Mouse (Mus musculus) MEL (cell line): ENCODE results near the gene Tmub2. TPM values are rescaled to one million over a fixed set of nuclear protein-coding genes. Genes with fewer than 3 reads are reported as not detected.

Experiments used
- DNase-seq: peaks from one replicate; pipeline ENCODE4 v3.0.0; 2011; ENCODE audit warnings: low read depth, low spot score
- H3K27ac ChIP-seq: 2 replicates; pipeline ENCODE4 v1.5.1; 2012; ENCODE audit warnings: low read depth, mild to moderate bottlenecking, control low read depth, low read length, moderate library complexity; ENCODE audit not compliant: control insufficient read depth
- H3K27me3 ChIP-seq, 2 experiments: fragments of 150-350 bp in 1 of 2; sonication (generic) in 1 of 2; 2 replicates each; pipeline ENCODE4 v1.6.1; 2012; ENCODE audit warnings: low read length in 2 of 2, mild to moderate bottlenecking in 2 of 2, improper control_type of control experiment in 1 of 2, moderate library complexity in 1 of 2; ENCODE audit not compliant: insufficient read depth in 2 of 2, control insufficient read depth in 1 of 2
- H3K36me3 ChIP-seq, 2 experiments: 2 replicates each; pipeline ENCODE4 v1.6.1; 2012 to 2014; ENCODE audit warnings: low read length in 2 of 2, improper control_type of control experiment in 1 of 2, inconsistent platforms in 1 of 2, mild to moderate bottlenecking in 1 of 2; ENCODE audit not compliant: insufficient read depth in 2 of 2, control insufficient read depth in 1 of 2
- H3K4me1 ChIP-seq, 2 experiments: fragments of 150-350 bp in 1 of 2; sonication (generic) in 1 of 2; 2 replicates each; pipeline ENCODE4 v1.6.1; 2012; ENCODE audit warnings: low read length in 2 of 2, improper control_type of control experiment in 1 of 2, mild to moderate bottlenecking in 1 of 2; ENCODE audit not compliant: insufficient read depth in 2 of 2, control insufficient read depth in 1 of 2
- H3K4me3 ChIP-seq, 2 experiments: fragments of 150-350 bp in 1 of 2; sonication (generic) in 1 of 2; 2 replicates each; pipeline ENCODE4 v1.5.1; 2012; ENCODE audit warnings: low read depth in 2 of 2, low read length in 2 of 2, mild to moderate bottlenecking in 2 of 2, moderate library complexity in 2 of 2, control low read depth in 1 of 2, improper control_type of control experiment in 1 of 2; ENCODE audit not compliant: control insufficient read depth in 1 of 2, insufficient read depth in 1 of 2
- H3K79me2 ChIP-seq: 2 replicates; pipeline ENCODE4 v1.6.1; 2012; ENCODE audit warnings: mild to moderate bottlenecking, low read length, moderate library complexity; ENCODE audit not compliant: control insufficient read depth, poor library complexity, insufficient read depth
- H3K9ac ChIP-seq: 2 replicates; pipeline ENCODE4 v1.6.1; 2012; ENCODE audit warnings: low read depth, mild to moderate bottlenecking, control low read depth, low read length, moderate library complexity; ENCODE audit not compliant: control insufficient read depth, poor library complexity, severe bottlenecking
- H3K9me3 ChIP-seq: fragments of 150-350 bp; sonication (generic); replicated peaks from 2 replicates; pipeline ENCODE4 v1.6.1; 2012; ENCODE audit warnings: mild to moderate bottlenecking, low read length, improper control_type of control experiment, moderate library complexity; ENCODE audit not compliant: insufficient read depth
- CHD1 ChIP-seq: IDR thresholded peaks from 2 replicates; pipeline ENCODE4 v1.6.1; 2012; ENCODE audit warnings: low read depth, mild to moderate bottlenecking, inconsistent platforms, low read length, improper control_type of control experiment
- CTCF ChIP-seq, 3 experiments: IDR thresholded peaks in 2 of 3; conservative IDR thresholded peaks in 1 of 3; 2 replicates each; pipeline ENCODE4 v1.5.1; 2011 to 2012; ENCODE audit warnings: low read length in 3 of 3, low read depth in 2 of 3, mild to moderate bottlenecking in 2 of 3, improper control_type of control experiment in 1 of 3, inconsistent platforms in 1 of 3, mixed read lengths in 1 of 3, moderate library complexity in 1 of 3; ENCODE audit not compliant: control insufficient read depth in 1 of 3, insufficient read depth in 1 of 3, poor library complexity in 1 of 3, severe bottlenecking in 1 of 3
- ELF1 ChIP-seq: IDR thresholded peaks from 2 replicates; pipeline ENCODE4 v1.6.1; 2014; ENCODE audit warnings: low read depth, mild to moderate bottlenecking, inconsistent platforms, low read length, improper control_type of control experiment, moderate library complexity
- EP300 ChIP-seq, 2 experiments: IDR thresholded peaks; 2 replicates each; pipeline ENCODE4 v1.6.1; 2011; ENCODE audit warnings: improper control_type of control experiment in 2 of 2, low read length in 2 of 2, low read depth in 1 of 2, mild to moderate bottlenecking in 1 of 2
- GABPA ChIP-seq: IDR thresholded peaks from 2 replicates; pipeline ENCODE4 v1.6.1; 2012; ENCODE audit warnings: low read depth, mild to moderate bottlenecking, inconsistent platforms, low read length, improper control_type of control experiment, moderate library complexity
- JUND ChIP-seq: IDR thresholded peaks from 2 replicates; pipeline ENCODE4 v1.6.1; 2011; ENCODE audit warnings: low read depth, mild to moderate bottlenecking, improper control_type of control experiment, low read length
- MAX ChIP-seq: IDR thresholded peaks from 2 replicates; pipeline ENCODE4 v1.6.1; 2011; ENCODE audit warnings: low read length, improper control_type of control experiment
- MAZ ChIP-seq: IDR thresholded peaks from 2 replicates; pipeline ENCODE4 v1.6.1; 2012; ENCODE audit warnings: low read depth, mild to moderate bottlenecking, inconsistent platforms, low read length, improper control_type of control experiment
- MXI1 ChIP-seq: IDR thresholded peaks from 2 replicates; pipeline ENCODE4 v1.6.1; 2011; ENCODE audit warnings: mild to moderate bottlenecking, low read depth, low read length, improper control_type of control experiment
- MYB ChIP-seq: IDR thresholded peaks from 2 replicates; pipeline ENCODE4 v1.6.1; 2011; ENCODE audit warnings: mild to moderate bottlenecking, low read depth, low read length, improper control_type of control experiment
- MYC ChIP-seq: IDR thresholded peaks from 2 replicates; pipeline ENCODE4 v1.6.1; 2011; ENCODE audit warnings: low read depth, mild to moderate bottlenecking, low read length, improper control_type of control experiment, moderate library complexity
- POLR2AphosphoS2 ChIP-seq: IDR thresholded peaks from 2 replicates; pipeline ENCODE4 v1.6.1; 2011; ENCODE audit warnings: low read length, improper control_type of control experiment
- RAD21 ChIP-seq: IDR thresholded peaks from 2 replicates; pipeline ENCODE4 v1.6.1; 2011; ENCODE audit warnings: mild to moderate bottlenecking, low read depth, low read length, improper control_type of control experiment
- SMC3 ChIP-seq: IDR thresholded peaks from 2 replicates; pipeline ENCODE4 v1.6.1; 2011; ENCODE audit warnings: low read depth, low read length, improper control_type of control experiment
- TCF12 ChIP-seq: IDR thresholded peaks from 2 replicates; pipeline ENCODE4 v1.6.1; 2014; ENCODE audit warnings: low read depth, mild to moderate bottlenecking, inconsistent platforms, low read length, improper control_type of control experiment, moderate library complexity
- USF1 ChIP-seq: IDR thresholded peaks from 2 replicates; pipeline ENCODE4 v1.6.1; 2014; ENCODE audit warnings: low read depth, mild to moderate bottlenecking, inconsistent platforms, low read length, improper control_type of control experiment, moderate library complexity
- ZKSCAN1 ChIP-seq: IDR thresholded peaks from 2 replicates; pipeline ENCODE4 v1.6.1; 2012; ENCODE audit warnings: low read depth, mild to moderate bottlenecking, inconsistent platforms, low read length, improper control_type of control experiment, moderate library complexity
- polyA plus RNA-seq, 2 experiments: library from polyadenylated mRNA; stranded (reverse) in 1 of 2; unstranded in 1 of 2; fragments of >175 nt in 1 of 2; fragments of >200 nt in 1 of 2; gene quantifications; 2 replicates each; pipeline versions ENCODE4 v1.2.1 to v1.2.4; 2012; ENCODE audit warnings: low replicate concordance in 2 of 2, low read depth in 1 of 2; ENCODE audit not compliant: insufficient read length in 2 of 2, insufficient read depth in 1 of 2, missing spikeins in 1 of 2
- total RNA-seq: library from RNA; depleted of rRNA; stranded (reverse); fragments of 300-350 nt; gene quantifications from 2 replicates; pipeline ENCODE4 v1.2.3, GENCODE M21; 2012

The Tmub2 gene
- total and polyA plus RNA-seq, 3 experiments, result 29.3 to 40.5 TPM; not detected in 1

DNA sequence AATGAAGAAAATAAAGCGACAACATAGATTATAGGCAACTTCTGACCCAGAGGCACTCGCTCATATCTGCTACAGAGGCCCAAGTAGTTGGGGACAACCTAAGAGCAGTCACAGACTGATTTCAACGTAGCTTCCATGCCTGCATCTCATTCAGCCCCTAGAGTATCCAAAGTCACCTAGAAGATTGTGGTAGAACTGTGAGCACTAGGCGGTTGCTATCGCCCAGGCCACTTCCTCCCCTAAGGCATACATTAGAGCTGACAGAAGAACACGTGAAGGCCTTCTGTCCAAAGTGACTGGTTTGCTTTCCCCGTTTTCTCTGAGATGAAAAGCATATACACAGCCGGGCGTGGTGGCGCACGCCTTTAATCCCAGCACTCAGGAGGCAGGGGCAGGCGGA lies 29.6 kb downstream of the Tmub2 start:
- H3K4me3 ChIP-seq, result no peak overlapping the region
- H3K4me1 ChIP-seq, result peaks cover 4 to 18% of the 10 kb centered on the region in 2 experiments
- peaks cover 52% of the 10 kb centered on the region for H3K79me2 ChIP-seq
- H3K9ac ChIP-seq, result no peak overlapping the region
- TF ChIP-seq SMC3, result no peak
- TF ChIP-seq CTCF (IDR thresholded peaks at IDR 0.05 in 2 of 3, conservative IDR thresholded peaks at IDR 0.05 in 1 of 3; ENCODE audit: control insufficient read depth in 1 of 3, insufficient read depth in 1 of 3, low read depth in 2 of 3, low read length in 3 of 3, poor library complexity in 1 of 3, severe bottlenecking in 1 of 3), result no peak
- no peak for TF ChIP-seq ELF1
- TF ChIP-seq RAD21, result no peak
- TF ChIP-seq CHD1, result no peak; the same call in 1 of the 2 replicates
- TF ChIP-seq, all 39 proteins: peak for 0
- DNase-seq, result no peak
- Histone ChIP-seq H3K27ac (no peak overlapping the region), H3K27me3 (no peaks in the 10 kb centered on the region), H3K36me3 (peaks cover 4 to 15% of the 10 kb centered on the region in 2 experiments; a peak in 3 of 4 replicates), H3K9me3 (no peaks in the 10 kb centered on the region)

DNA sequence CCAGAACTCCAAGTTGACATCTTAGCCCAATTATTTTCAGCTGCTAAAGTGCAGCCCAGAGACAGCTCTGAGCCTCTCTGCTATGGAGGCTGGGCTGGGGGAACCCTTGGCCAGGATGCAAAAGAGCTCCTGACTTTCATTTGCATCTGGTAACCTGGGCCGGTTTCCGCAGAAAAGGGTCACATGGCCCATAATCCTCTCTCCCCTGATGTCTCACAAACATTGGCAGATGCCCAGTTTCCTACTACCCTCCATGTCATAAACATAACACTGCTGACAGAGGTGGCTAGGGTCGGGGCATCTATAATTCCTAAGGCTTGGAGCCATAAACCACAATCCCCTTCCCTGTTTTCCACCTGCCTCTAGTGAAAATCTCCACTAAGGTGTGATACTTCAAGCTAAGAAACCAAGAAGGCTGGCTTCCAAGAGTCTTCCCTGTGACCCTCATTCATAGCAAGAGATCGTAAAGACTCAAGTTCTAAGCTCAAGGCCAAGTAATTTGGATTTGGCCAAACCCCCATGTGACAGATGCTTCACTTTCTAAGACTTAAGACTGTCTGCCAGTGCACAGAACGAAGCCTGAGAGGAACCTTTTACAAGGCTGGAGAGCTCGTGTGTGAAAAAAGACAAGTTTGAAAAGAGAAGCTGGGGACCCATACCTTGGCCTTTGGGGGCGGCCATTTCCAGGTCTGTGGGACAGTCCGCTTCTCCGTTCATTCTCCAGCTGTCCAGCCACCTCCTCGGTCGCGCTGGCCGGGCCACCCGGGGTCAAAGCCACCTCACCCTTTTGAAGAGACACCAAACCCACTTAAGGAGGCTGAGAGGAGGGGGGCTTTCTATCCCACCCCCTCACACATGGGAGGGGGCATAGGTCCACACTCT lies 31.2 kb downstream of the Tmub2 start:
- H3K27ac ChIP-seq, result peak overlapping the region; percentile 72
- peak overlapping the region; percentile 68 to 77 for H3K4me3 ChIP-seq
- H3K9me3 ChIP-seq, result no peaks in the 10 kb centered on the region
- H3K79me2 ChIP-seq, result peaks cover 59% of the 10 kb centered on the region
- no peaks in the 10 kb centered on the region for H3K27me3 ChIP-seq
- peaks cover 4 to 18% of the 10 kb centered on the region in 2 experiments for H3K4me1 ChIP-seq
- DNase-seq, result peak; percentile 74
- TF ChIP-seq USF1, result peak; percentile 87
- TF ChIP-seq MYB, result no peak
- 0 out of 2 replicates have a peak, but pooled peaks have one; percentile 6 for TF ChIP-seq TCF12
- TF ChIP-seq GABPA, result 0 out of 2 replicates have a peak, but pooled peaks have one; percentile 19
- TF ChIP-seq EP300 (IDR thresholded peaks at IDR 0.05; ENCODE audit: low read depth in 1 of 2, low read length in 2 of 2), result no peak
- peak; percentile 38 for TF ChIP-seq MXI1
- no peak for TF ChIP-seq ZKSCAN1
- no peak for TF ChIP-seq SMC3
- TF ChIP-seq JUND, result no peak
- 0 out of 2 replicates have a peak, but pooled peaks have one; percentile 64 for TF ChIP-seq POLR2AphosphoS2
- peak; percentile 37; the same call in 1 of the 2 replicates for TF ChIP-seq MAX
- no peak for TF ChIP-seq ELF1
- TF ChIP-seq MYC, result 0 out of 2 replicates have a peak, but pooled peaks have one; percentile 18
- TF ChIP-seq CHD1, result peak; percentile 81
- TF ChIP-seq MAZ, result no peak
- H3K9ac ChIP-seq, result peak overlapping the region; percentile 99
- H3K36me3 ChIP-seq, result peaks cover 4 to 16% of the 10 kb centered on the region in 2 experiments; a peak in 3 of 4 replicates
